Mouse (Mus musculus): ENCODE measurements at regions not wholly inside any gene's neighbourhood (a gene's known extent, or its start where the extent isn't known, plus 50 kb on each side); places are given as distances from the start of the nearest gene placed in this dataset.

DNA sequence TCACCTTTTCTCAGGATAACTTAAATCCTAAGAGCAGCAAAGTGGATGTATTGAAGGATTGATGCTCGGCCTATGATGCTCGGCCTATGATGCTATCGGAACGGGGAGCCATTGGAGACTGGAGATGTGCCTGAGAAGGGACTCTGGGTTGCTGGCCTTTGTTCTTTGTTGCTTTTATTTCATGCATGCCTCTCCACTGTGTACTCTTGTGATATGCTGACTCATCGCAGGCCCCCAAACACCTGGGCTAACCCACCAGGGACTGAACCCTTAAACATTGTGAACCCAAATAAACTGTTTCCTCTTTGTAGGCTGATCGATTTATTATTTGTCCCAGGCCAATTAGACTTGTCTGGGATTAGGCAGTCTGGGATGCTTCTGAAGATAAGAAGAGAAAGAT lies 61.9 kb downstream of the Pdcl3 start:
- DNase-seq (ENCODE audit: low spot score) = no peak

DNA sequence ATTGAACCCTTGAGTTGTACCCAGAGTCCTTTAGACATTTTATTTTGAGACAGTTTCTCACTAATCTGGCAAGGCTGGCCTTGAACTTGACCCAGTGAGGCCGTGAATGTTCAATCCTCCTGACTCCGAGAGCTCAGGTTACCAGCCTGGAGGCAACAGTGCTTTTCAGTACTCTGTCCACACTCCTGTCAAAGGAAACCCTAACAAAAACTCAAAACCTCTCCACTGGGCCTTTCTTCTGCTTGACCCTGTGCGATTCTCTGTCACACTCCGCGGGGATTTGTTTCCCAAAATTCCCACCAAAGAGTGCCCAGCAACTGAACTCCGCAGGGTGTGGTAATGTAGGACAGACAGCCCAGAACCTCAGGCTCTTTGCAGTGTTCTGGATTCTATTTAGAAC lies 71.9 kb downstream of the Pdcl3 start:
- DNase-seq (ENCODE audit: low spot score) = no peak

DNA sequence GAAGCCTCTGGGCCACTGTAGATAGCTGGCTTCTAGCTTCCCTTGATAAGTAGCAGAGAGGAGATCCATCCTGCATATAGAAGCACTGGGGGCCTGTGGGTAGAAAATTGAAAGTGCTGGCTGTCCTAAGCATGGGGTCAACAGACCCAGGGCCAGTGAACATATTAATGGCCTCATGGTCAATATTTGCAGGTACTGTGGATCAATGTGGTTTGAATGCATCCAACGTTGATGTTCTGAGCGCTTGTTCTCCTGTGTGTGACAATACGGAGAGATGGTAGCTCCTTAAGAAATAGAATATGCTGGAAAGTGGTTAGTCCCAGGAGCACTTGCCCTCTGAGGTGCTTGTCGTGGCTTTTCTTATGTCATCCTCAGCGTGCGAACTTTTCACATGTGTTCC lies 77.1 kb downstream of the Pdcl3 start:
- no peak for DNase-seq (ENCODE audit: low spot score)

DNA sequence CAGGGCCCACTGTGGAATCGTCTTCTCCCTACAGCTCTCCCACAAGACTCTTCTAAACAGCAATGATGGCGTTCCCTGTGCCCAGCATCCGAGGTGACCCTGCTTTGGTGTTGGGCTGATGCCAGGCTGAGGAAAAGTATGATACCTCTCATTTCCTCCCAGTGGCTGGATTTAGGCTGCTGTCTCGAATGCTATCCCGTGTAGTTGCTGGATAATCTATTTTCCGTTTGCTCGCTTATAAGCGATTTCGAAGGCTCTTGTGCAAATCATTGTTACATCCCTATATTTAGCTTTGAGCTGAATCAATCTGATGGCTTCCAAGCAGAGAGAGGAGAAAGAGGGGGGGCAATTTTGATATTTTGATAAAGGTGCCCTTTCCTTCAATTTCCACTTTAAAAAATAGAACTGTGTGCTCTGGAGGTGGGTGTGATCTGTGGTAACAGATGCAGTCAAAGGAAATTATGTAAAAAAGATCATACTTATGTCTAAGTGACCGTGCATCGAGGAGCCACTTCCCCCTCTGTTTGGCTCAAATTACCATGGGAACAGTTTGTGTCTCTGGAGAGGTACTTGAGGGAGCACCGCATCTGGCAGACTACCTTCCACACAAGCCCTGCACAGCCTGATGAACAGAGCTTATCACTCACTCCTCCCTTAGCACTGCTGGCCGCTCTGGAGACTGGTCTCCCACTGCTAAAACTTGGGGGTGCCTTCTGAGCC lies 78.4 kb downstream of the Pdcl3 start:
- DNase-seq (ENCODE audit: low spot score) = no peak

DNA sequence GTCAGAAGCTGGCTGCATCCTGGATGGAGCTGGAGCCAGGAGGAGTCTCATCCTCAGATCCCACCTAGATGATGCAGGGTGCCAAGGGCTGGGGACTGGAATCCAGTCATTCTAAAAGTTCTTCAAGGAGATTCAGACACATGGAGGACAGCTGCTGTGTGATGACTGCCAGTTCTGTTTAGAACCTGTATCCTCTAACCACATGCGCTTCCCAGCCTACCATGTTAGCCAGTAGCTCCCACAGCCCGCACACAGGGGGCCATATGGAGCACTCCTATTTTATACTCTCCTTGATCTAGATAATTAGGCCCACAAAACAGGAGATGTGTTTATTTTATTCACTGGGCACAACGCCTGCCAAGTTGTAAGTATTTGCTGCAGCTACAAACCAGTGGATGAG lies 79.4 kb downstream of the Pdcl3 start:
- no peak for DNase-seq (ENCODE audit: low spot score)

DNA sequence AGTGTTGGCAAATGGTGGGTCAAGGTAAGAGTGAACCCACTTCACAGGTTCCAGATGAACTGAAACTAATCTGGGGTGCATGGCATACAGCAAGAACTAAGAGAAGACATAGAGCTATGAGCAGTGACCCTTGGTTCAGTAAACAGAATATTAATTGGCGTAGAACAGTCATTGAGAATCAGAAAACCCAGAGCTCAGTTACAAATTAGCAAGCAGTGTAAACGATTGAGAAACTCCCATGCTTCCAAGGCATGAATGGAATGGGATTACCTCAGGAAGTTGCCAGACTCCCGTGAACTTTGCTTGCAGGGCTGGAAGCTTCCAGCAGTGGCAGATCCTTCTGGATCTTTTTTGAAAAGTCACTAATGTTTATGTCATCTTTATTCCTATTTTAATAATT lies 82.5 kb downstream of the Pdcl3 start:
- no peak for DNase-seq (ENCODE audit: low spot score)

DNA sequence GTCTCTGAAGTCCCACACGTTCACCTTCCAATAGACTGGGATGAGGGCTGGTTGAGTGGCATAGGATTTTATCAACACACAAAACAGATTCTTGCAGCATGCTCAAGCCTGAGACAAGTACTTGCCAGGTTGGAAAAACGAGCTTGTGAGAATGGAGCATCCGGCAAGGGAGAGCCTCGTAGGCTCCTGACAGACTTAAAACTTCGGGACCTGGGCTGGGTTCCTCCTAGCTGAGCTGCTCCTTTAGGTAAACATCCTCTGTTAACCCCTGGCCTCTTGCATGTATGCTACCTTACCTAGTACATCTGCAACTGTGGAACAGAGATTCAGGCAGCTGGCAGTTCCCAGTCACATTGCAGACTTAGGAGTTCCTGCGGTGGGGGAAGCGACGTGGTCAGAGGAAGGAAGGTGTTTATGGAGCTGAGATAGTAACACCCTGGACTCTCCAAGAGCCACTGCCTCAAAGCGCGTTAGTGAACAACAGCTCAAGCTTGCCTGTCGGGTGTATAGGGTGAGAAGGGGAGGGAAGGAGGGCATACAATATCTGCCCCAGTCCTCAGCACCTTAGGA lies 83.8 kb downstream of the Pdcl3 start:
- DNase-seq (ENCODE audit: low spot score) = no peak

DNA sequence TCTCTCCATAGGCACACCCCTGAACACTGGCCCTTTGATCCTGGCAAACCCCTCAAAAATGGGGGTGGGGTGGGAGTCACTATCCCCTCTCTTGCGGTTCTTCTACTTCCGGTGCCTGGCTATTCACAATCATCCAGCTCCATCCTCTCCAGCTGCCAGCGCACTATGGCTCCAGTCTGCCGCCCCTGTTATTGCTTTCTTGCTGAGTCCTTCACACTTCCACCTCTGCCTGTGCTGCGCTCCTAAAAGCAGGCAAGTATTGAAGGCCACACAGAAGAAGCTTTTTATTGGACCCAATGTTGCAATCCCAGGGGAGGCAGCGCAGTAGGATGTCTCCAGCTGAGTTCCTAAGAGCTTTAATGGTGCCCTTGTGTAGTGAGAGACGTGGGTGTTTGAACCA lies 84.3 kb downstream of the Pdcl3 start:
- no peak for DNase-seq (ENCODE audit: low spot score)

DNA sequence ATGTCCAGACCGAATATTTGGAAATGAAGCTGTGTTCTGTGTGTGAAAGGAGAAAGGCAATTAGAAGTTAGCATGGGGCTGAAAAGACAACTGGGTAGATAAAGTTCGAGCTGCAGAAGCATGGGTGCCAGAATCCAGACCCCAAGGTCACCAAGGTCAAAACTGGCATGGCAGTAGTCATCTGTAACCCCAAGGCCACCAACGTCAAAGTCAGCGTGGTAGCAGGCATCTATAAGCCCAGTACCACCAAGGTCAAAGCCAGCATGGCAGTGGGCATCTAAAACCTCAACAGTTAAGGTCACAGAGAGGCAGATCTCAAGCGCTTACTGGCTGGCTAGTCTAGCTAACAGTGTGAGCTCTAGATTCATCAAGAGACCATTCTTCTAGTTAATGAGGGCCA lies 90.6 kb downstream of the Pdcl3 start:
- no peak for DNase-seq (ENCODE audit: low spot score)

DNA sequence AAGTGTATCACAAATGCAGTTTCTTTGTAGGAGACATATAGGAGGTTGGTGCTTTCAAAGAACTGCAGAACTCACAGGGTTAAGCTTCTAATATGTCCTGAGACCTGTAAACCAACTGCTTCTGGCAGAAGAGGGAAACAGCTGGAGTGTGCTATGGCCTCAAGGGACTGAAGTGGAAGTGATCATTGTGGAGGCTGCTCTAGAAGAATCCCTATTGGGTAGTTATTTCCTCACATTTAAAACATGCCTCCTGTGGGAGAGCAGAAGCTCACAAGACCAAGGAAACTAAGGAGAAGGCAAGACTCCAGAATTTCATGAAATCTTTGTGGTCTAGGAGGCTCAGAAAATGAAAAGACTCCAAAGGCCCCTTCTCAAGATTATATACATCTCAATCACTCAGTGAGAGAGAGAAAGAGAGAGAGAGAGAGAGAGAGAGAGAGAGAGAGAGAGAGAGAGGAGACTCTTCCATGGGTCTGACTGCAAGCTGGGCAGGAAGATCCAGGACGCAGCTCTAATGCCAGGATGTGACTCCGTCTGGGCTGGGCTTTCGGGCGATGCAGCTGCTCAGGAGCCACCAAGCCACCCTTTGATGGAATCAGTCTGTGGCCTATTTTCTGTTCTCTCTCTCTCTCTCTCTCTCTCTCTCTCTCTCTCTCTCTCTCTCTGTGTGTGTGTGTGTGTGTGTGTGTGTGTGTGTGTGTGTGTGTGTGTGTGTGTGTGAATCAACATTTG lies 93.3 kb downstream of the Pdcl3 start:
- peak; percentile 67 for DNase-seq (ENCODE audit: low spot score)

DNA sequence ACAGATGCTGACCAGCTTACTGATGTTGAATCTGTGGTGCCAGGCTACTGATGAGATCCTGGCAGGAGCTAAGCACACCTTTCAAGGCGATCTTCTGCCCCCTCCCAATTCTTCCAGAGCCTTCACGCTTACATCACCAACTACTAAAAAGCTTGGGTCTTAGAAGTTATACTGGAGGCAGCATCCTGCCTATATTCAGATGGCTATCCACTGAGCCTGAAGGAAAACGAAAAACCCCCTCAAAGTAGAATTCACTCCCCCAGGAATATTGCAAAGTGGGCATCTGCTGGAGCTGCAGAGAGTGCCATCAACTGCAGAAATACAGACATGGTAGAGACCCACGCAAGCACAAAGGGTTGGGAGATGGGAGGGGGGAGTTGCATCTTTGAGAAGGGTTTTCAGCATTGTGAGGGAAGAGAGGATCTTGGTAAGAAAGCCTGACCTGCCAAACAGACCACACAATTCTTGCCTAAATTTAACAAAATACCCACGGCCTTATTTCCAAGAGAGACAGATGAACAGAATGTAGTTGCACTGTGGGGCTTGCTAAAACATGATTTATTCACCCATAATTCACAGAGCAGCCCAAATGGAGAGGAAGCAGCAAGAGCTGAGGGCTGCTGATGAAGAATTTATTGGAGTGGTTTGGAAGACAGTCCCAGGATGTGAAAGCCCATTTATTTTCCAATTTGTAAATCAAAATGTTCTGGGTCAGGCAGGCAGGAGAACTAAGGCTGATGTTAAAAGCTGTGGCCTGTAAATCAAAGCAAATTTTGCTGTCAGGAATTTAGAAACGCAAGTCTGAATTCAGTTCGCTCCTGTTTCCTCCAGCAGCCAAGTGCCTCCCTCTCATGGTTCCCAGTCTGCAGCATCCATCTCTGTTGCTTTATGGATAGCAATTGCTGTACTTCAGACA lies 98.8 kb downstream of the Pdcl3 start:
- DNase-seq (ENCODE audit: low spot score) = no peak

DNA sequence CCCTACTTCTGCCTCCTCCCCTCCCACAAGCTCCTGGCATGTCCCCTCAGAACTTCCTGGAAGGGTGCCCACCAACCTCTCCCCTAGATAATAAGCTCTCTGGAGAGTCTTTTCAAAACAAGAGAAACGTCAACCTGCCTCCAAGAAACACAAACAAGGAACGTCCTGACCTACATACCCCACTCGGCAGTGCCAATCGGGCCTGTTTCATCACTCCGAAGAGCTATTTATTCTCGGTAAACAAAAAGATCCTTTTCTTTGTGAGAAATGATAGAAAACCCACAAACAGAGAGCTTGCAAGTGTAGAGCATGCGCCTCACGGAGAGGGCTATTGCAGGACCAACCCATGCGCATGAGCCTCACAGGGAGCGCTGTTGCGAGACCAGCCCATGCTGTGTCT lies 100.9 kb downstream of the Pdcl3 start:
- DNase-seq (ENCODE audit: low spot score) = peak; percentile 65

DNA sequence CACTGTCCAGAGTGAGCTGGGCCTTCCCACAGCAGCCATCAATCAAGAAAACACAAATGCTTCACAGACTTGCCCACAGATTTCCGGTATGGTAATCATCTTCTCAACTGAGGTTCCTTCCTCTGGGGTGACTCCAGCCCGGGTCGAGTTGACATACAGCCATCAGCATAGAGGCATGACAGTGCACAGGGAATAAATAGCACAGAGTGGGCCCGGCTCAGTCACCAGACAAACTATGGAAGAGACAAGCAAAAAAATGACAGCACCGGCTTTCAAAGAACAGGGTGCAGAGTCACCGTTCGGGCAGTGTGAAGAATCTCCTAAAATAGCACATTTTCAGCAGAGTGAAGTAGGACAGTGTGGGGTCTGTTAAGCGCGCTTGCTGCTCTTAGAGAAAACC lies 103.7 kb upstream of the Npas2 start:
- DNase-seq (ENCODE audit: low spot score) = no peak

DNA sequence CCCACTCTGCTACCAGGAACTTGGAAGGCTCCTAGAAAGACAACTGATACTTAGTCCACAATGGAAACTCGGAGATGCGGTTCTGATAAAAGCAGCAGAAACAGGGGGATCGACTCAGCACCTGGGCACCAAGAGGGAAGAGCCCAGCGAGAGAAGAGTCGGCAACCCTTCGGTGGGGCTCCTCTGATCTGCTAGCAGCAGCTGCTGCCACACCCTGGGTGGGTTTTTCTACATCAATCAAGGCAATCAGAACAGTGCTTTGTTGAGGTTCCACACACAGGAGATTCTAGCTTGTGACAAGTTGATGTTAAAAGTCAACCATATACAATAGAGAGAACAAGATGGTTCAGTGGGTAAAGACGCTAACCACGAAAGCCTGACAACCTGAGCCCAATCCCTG lies 102.4 kb upstream of the Npas2 start:
- no peak for DNase-seq (ENCODE audit: low spot score)

DNA sequence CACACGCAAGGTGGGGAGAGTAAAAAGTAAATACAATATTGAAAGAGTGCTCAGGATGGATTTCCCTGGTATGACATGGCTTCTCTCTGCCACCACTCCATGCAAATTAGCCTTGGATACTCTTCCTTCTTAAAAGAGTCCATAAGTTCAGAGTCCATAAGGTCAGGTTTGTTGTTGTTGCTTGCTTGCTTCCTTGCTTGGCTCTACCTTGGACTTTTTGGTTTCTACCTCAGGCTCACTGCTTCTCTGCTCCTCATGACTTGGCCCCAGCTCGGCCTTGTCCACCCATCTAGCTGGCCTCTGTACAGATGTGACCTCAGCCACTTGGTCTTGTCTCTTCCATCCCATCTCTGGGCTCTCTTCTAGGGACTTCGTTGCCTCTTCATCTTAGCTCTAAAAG lies 101.9 kb upstream of the Npas2 start:
- no peak for DNase-seq (ENCODE audit: low spot score)

DNA sequence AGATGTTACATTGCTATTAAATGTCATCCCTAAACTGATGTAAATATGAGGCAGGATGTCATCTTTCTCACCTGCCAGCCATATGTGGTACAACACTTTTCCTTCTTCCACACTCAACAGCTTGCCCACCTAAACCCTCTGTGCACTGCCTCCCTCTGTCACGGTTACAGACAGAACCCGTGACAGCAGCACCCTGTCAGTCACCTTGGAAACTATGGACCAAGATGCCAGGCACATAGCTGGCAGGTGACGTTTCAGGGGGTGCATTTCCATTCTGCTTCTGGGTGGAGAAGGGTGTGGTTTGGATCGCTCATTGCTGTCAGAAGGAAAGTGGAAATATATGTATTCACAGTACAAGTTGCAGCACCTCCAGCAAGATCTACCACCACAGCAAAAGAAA lies 100.2 kb upstream of the Npas2 start:
- no peak for DNase-seq (ENCODE audit: low spot score)

DNA sequence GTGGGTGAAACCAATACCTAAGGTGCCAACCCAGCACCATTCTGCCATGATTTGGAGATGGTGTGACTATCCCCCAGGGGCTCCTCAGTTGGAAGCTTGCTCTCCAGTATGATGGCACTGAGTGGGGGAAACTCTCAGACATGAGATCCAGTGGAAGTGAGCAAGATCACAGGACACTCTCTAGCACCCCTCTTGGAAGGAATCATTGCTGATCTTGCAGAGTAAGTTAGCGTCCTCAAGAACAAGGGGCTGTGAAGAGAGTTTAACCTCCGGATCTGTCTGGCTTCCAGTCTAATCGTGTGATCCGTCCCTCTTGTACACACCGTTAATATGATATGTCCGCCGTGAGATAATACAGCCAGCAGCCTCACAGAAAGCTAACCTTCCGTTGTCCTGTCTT lies 99.5 kb upstream of the Npas2 start:
- DNase-seq (ENCODE audit: low spot score) = no peak

DNA sequence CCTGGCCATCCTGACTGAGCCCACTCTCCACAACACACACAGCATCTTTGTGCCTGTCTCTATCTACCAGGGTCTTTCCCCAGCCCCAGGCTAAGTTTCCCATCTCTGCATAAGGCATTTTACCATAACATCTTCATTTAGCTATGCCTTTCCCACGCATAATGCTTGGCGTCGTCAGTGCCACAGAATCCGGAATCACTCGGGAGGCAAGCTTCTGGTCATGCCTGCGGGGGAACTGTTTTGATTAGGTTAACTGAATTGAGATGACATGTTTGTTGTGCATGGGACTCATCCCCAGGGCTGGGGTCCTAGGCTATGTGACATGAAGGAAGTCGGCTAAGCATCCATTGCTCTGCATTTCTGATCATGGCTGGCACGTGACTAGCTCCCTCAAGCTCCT lies 97.6 kb upstream of the Npas2 start:
- no peak for DNase-seq (ENCODE audit: low spot score)

DNA sequence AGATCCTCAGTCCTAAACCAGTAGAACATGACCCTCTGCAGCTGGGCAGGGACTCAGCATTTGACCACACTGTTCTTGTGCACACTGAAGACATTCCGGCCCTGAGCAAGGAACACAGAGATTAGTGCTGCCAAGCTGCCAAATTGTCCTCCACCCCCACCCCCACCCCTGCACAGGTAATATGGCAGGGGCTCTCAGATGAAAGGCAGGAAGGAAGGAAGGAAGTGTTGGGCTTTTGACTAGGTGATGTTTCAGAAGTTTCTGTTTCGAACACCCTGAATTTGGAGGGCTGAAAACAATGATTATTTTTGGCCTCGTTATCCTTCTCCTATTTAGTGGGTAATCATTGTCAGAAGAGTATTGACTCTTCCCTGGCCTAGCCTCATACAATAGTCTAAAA lies 96.8 kb upstream of the Npas2 start:
- DNase-seq (ENCODE audit: low spot score) = no peak

DNA sequence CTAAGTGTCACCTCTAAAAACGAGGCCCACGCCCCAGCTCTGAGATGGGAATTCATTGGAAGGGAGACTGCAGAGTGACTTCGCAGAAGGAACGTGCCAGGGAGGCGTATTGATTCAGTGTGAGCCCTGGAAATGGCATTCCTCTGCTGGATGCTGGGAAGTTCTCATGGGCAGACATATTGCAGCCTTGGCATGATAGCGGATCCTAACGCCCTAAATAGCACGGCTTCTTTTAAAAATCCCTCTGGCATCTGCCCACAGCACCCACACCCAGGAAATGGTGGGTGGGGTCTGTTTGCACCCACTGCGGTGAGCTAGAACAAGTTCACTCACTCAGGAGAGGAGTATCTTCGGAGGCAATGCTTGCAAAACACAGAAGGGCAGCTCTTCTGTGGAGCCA lies 96.0 kb upstream of the Npas2 start:
- no peak for DNase-seq (ENCODE audit: low spot score)

DNA sequence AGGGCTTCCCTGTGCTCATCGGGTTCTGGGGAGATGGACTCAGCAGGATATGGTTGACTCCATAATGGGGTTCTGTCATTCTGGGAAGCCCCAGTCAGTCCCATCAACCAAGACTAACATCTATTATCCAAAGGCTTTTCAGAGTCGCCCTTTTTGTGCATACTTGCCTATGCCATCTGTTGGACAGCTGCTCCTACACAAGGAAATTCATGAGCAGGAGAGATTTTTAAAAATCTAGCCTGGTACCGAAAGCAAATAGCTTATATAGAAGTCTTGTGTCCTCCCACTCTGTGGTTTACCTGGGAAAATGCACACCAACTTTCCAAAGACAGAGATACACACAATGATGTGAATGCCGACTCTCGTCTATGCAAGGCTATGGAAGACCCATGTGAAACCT lies 95.4 kb upstream of the Npas2 start:
- DNase-seq (ENCODE audit: low spot score) = no peak

DNA sequence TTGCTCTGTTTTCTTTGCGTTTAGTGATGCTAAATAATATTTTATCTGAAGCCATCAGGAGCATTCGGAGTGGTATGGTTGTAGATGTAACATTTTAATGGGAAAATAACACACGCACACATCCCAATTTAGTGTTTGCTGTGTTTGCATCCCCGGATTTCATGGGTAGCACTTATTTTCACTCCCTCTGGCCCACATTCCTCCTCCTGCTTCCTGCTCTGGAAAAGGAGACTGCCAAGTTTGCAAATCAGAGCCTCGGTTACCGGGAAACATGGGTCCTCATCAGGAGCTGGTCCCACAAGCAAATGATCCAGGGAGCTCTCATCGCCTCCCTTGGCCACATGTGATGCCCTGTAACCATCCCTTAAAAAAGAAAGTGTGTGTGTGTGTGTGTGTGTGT lies 94.3 kb upstream of the Npas2 start:
- DNase-seq (ENCODE audit: low spot score) = no peak
